Mouse (Mus musculus) right cerebral cortex, adult 18-20 months (tissue): Measurements from ENCODE around the gene Dhx32.
"Not testable (repeated sequence)": the region's sequence is repeated elsewhere in the genome, so short reads cannot be mapped to it uniquely, and the experiment has no call there.

ENCODE experiments used
- DNase-seq: peaks from one replicate; pipeline ENCODE4 v3.0.0; 2022; ENCODE audit warnings: mixed read lengths

The Dhx32 gene

DNA sequence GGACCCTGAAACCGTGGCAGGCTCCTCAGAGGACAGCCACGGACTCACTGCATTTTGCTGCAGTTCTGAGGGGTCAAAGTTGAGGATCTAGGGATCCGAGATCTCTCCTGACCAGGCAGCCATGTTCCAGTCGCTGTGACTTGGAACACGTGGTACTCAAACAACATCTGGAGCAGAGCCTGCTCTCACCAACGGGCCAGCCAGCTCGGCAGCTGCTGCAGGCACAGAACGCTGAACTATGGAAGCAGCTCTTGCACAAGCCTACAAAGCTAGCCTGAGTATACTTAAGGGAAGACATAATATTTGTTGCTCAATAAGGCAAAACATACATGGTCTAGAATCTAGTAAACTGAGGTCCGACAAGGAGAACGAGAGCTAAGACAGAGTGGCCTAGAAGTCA, 57.0 kb downstream of the Dhx32 start:
- DNase-seq = no peak

DNA sequence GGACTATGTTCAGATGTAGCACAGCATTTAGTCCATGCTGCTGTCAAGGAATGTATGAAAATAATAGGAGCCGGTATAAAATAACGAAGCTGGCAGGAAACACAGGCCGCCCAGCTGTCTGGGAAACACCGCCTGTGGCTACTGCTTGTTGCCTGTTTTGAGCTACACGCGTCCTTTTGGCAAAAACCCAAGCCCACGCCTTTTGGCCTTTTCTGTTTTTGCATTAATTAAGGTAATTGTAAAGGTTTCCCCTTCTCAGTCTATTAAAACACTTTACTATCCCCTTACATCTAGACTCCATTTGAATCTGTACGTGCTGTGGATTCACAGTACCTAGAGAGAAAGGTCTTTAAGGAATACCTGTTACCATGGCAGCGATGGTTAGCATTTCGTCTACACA, 57.7 kb downstream of the Dhx32 start:
- DNase-seq = no peak

DNA sequence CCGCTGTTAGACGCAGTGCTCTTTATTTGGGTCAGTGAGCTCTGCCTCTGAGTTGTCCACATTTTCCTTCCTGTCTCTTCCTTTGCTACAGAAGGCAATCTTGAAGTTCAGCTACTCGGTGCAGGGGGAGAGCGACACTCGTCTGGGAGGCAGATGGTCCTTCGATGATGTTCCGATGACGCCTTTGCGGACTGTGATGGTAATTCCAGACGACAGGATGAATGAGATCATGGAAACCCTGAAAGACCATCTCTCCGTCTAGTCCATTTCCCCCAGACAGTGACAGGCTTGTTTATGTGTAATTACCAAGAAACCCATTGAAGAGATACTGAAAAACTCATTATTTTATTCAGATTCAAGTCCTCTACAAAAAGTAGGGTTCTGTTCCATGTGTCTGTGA, 61.9 kb downstream of the Dhx32 start:
- DNase-seq = no peak

DNA sequence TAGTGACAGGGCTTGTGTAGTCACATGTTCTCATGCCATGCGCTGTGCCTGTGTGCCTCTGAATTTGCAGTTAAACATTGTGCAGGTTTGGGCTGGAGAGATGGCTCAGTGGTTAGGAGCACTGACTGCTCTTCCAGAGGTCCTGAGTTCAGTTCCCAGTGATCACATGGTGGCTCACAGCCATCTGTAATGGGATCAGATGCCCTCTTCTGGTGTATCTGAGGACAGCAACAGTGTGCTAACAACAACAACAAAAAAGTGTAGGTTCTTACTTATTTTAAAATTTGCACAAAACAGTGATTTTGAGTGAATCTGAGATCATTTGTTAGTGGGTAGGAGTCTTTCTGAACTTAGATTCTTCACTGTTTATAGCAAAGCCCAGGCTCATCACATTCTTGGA, 63.9 kb downstream of the Dhx32 start:
- DNase-seq = no peak

DNA sequence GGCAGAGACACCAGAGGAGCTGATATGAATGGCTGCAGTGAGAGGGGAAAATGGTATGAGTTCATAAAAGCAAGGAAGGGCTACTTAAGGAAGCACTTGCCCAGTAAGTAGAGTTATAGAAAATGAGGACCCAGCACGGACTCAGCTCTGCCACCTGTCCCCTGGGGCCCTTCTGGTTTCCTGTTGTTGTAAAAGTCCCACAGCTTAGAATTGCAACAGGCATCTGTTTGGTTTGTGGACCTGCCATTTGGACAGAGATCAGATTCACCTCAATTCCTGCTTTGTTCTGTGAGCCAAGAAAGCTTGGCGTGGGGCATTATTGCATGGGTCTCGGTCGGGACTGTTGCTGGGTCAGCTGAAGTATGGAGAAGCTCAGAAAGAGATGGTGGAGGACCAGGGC, 67.1 kb downstream of the Dhx32 start:
- DNase-seq = no peak

DNA sequence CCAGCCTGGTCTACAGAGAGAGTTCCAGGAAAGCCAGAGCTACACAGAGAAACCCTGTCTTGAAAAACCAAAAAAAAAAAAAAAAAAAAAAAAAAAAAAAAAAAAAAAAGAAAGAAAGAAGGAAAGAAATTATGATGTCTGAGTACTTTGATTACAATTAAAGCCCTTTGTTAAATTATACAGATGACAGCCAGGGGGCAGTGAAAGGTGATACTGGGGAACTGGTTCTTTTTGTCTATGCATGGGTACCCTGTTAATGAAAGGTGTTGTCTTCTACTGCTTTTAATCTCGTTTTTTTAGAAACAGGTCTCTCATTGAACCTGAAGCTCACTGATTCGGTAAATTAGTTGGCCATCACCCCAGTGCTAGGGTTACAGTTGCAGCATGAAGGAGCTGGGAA, 75.2 kb downstream of the Dhx32 start:
- no peak for DNase-seq

DNA sequence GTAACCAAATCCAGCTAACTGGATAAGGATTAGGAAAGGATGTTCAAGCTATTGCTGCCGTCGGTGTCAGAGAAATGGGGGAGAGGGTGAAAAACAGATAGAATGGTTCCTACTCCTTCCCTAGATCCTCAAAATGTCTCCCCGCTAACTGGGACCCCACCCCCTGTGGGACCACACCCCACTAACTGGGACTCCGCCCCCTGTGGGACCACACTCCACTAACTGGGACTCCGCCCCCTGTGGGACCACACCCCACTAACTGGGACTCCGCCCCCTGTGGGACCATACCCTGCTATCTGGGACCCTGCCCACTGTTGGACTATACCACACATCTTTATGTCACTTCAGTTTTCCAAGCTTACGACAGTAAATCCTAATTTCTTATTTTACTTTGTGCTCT, 78.6 kb downstream of the Dhx32 start:
- no peak for DNase-seq

DNA sequence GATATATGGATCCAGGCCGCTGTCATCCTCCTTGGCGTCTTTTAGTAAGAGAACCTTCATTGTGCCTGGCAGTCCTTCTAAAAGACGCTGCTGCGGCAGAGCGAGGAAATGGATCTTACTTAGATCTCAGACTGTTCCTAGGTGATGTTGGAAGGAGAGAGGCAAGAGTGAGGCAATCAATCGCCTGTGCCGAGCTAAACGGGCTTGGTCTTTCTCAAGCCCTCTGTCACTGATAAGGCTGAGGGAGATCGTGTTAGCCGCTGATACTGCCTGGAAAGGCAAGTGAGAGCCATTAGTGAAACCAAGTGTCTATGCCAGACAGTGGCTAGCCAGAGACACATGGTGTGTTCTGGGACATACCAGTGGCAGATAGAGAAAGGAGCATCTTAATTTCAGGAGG, 80.2 kb downstream of the Dhx32 start:
- DNase-seq = no peak

DNA sequence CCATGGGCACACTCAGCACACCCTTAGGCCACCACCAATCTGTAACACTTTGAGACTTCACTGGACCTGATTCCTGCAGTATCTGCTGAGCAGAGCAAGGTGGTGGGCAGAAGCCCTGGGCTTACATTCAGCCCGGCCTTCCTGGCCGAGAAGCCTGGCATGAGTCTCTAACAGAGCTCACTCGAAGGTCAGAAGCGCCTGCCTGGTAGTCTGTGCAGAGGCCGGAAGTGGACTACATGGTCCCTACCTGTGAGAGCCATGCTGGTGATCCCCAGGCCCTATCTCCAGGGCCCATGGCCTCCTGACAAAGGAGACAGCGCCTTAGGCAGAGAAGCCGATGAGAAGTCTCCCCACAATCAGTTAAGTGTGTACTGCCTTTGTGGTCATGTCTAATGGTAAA, 81.2 kb downstream of the Dhx32 start:
- DNase-seq = no peak

DNA sequence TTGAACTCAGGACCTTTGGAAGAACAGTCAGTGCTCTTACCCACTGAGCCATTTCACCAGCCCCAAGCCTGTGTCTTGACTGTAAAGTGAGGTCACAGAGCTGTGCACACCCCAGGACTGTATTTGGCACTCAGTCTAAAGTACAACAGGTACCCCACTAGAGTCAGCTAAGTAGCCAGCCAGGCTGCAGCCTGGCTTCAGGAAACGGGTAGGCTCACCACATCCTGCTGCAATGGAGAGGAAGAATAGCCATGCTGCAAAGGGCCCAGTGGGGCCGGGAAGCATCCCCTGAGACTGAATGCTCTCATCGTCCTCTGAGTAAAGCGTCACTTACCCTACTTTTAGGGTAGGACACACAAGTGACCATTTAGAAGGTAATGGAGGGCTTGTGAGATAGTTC, 82.6 kb downstream of the Dhx32 start:
- DNase-seq = no peak

DNA sequence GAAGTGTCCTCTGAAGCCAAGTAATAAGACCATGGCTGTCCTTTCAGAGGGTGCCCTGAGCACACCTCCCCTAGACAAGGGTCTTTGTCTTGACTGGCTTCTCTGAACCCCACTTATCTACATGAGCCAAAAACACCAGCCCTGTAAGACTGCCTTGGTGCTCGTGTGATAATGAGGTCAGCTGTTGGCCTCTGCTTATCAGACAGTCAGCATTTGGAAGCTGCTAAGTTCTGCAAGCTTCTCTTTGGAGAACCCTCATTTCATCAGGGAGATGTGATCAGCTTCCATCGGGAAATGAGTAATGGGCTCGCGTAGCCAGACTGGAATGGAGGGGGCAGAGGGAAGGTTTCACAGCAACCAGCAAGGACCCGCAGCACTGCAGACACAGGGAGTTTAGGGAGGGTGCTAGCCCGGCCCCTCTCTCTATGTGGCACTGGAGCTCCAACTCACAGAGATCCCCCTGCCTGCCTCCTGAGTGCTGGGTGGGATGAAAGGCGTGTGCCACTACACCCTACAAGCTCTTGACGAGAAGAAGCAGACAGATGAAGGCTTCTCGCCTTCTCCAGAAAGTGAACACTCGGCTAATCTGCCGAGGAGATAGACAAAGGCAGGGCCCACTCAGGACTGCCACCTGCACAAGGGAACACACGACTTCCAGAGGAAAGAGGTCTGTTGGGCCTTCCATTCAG, 84.4 kb downstream of the Dhx32 start:
- DNase-seq = no peak

DNA sequence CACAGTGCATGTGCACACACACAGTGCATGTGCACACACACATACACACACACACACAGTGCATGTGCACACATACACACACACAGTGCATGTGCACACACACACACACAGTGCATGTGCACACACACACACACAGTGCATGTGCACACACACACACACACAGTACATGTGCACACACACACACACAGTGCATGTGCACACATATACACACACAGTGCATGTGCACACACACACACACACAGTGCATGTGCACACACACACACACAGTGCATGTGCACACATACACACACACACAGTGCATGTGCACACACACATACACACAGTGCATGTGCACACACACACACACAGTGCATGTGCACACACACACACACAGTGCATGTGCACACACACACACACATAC, 96.9 kb downstream of the Dhx32 start:
- DNase-seq = not testable (repeated sequence)

DNA sequence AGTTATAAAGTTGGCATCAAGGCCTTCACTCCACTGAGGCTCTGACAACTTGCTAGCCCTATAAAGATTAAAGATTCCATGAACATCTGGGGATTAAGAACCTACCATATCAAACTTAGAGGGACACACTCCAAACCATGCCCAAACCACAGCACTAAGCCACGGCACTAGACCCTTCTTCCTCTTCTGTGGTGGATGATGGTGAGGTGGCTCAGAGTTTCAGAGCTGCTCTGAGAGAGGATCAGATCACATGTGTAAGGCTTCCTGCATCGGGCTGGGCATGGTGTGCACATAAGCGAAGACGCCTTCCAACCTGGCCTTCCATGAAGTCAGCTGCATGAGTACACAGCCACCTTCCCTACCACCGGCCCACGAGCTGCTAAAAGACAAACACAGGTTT, 97.8 kb downstream of the Dhx32 start:
- no peak for DNase-seq

DNA sequence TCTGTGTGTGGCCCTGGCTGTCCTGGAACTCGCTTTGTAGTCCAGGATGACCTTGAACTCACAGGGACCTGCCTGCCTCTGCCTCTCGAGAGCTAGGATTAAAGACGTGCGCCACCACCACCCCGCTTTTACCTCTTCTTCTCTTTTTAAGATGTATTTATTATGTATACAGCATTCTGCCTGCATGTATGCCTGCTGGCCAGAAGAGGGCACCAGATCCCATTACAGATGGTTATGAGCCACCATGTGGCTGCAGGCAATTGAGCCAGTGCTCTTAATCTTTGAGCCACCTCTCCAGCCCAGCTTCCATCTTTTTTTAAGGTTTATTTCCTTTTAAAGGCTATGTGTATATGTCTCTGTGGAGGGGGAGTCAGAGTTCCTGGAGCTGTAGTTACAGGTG, 98.4 kb downstream of the Dhx32 start:
- DNase-seq = no peak

DNA sequence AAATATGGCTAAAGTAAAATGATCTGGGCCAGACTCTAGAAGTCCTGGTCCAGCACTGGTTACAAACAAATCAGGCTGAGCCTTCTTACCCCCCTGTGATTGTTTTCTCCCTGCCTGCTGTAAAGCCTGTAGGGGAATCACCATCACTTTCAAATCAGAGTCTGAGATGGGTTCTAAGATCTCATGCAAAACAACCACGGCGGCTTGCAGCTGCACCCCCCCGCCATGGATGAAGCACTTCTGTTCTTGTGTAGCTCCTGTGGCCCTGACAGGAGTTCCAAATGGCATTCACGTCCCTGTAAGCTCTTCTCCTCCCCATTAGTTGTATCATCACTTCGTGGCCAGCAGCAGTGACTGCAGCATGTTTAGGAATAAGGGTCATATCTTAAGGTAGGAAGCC, 98.9 kb downstream of the Dhx32 start:
- DNase-seq = no peak

DNA sequence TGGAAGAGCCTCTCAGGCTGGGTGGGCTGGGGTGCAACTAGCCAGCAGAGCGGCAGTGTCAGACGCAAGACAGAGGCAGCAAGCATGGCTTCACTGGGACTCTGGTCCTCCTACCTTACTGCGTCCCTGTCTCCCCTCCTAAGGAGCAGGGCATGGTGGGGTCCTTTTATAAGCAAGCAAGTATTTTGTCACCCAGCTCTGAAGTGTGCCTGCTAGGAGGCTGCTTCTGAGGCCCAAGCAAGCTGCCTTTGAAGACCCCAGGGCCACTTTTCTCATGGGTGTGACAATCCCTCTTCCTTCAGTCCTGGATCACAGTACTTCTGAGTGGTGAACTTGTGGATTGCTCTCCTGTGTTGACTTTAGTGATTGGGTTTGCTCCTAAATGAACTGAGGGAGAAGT, 102.6 kb downstream of the Dhx32 start, which contains the start of gene Mmp21:
Gene Mmp21, minus strand, starts transcription at position 101 of the 400 bp plus-strand sequence.
- DNase-seq = no peak

DNA sequence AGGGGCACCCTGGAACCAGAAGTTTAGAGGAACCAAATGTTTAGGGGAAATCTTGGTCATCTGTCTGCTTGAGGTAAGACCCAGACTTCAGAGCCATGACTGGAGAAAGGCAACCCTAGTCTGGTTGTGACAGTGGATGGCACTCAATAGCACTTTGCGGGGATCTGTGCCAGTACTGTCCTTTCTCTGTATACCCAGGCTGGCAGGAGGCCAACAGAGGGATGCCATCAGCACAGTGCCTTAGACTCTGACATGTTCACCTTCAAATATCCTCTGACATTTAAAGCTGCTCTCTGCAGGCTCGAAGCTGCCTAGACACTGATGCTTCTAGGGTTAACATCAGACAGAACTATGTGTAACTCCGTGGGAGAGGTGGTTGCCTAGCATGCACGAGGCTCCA, 103.1 kb downstream of the Dhx32 start:
- DNase-seq = no peak

DNA sequence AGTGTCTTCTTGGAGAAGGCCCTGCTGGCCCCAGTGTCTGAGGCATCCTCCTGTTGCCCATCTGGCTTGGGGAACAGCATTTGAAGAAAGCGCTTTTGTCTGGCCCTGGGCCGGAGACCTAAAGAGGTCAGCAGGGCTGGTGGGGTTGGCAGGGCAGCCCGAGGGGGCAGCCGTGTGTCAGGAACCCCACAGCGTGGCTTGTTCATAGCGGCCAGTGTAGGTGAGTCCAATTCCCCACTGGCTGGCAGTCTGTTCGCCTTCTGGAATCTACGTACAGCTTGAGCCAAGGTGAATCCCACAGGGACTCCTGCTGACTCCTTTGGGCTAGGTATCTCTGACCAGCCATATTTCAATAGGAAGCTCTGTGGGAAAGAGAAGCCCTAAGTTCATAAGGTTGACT, 103.8 kb downstream of the Dhx32 start:
- no peak for DNase-seq

DNA sequence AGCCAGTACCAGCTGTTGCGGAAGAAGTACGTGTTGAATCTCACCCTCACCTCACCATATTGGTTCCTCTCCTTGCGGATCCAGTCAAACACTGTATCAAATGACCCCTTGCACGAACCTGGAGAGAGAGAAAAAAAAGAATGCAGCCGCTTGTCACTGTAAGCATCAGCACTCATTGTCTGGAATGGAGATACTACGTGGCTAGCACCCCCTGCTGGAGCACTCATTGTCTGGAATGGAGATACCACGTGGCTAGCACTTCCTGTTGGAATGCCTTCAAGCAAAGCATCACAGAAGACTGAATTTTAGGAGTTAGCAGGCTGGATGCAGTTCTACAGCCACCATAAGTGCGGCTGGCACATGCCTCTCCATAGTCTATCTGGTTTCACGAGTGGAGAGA, 106.5 kb downstream of the Dhx32 start:
- DNase-seq = no peak
